Mouse (Mus musculus): ENCODE results near the gene Ppfibp1.
A peak's percentile ranks its signal among the peaks of the same experiment; 100 is the strongest.

Ppfibp1 gene

DNA sequence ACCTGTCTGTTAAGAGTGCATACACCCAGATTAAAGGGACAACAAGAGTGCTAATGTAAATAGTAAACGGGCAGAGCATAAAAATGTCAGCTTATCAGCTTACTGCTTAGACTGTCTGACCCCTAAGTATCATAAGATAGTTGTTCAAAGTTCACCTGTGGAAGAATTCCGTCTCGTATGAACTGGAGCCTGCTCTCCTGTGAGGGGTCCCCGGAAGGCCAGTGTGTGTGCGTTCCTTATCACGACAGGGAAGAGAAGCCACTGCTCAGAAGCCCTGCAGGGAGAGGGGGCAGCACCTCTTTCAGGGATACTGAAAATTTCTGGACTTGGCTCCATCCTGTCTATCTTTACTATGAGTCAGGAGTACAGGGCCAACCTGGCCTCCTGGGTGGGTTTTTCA lies 108.7 kb downstream of the Ppfibp1 start:
- DNase-seq: no peak

DNA sequence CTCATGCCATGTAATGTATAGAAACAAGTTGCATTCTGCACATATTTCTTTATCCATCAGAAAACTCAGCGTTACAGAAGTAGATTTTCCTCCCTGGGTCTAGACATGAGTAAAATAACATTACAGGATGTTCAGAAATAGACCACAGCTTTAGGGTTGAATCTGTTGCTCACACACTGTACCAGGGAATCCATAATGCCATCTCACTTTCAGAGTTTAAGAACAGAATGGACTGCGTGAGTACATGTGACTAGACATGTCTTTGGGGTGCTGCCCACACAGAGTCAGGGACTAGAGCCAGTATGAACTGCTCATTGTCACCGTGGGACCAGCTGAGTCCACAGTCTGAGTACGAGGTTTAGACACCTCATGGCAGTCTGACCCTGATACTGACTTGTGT lies 110.4 kb downstream of the Ppfibp1 start:
- no peak for DNase-seq

DNA sequence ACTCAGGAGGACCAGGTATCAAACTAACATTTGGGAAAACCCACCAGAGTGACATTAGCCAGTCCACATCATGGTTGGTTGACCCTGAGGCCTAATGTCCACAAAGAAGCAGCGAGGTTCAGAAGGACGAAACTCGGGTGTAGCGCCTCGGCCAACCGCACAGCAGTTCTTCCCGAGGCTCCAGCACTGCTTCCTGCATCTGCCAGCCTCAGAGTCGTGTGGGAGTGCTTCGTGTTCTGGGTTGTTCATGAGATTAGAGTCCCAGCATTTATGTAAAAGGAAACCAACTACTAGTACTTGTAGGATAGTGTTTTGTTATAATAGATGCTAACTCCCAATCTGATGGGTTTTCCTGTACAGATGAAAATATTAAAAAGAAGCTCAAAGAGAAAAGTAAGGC lies 111.0 kb downstream of the Ppfibp1 start:
- no peak for DNase-seq

DNA sequence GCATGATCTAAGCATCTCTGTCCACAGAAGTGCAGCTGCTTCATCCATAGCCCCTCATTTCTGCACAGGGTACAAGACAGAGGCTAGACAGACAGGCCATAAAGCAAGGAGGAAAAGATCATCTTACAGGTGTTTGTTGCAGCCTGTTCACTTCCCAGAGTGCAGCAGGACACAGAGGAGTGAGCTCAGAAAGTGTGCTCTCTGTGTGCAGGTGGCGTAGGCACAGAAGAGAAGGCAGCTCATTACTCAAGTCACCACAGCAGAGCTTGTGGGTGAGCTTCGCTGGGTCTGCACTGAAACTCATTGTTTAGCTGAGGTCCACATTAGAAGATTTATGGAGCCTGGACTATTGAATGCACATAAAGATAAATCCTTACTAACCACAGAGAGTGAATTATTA lies 111.5 kb downstream of the Ppfibp1 start:
- no peak for DNase-seq

DNA sequence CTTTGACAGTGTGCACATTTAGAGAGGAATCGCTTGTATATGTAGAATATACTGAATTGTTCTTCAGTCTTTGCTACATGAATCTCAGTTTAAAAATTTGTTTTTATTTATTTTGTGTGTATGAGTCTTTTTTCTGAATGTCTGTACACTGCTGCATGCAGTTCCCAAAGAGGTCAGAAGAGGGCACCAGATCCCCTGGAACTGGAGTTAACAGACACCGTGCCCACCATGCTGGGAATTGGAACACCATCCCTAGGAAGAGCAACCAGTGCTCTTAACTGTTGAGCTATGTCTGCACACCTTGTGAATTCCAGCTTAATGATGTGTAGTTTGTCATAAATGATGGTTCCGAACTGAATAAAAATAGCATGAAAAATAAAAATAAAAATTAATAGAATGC lies 119.9 kb downstream of the Ppfibp1 start:
- peak; percentile 71 to 75 for DNase-seq

DNA sequence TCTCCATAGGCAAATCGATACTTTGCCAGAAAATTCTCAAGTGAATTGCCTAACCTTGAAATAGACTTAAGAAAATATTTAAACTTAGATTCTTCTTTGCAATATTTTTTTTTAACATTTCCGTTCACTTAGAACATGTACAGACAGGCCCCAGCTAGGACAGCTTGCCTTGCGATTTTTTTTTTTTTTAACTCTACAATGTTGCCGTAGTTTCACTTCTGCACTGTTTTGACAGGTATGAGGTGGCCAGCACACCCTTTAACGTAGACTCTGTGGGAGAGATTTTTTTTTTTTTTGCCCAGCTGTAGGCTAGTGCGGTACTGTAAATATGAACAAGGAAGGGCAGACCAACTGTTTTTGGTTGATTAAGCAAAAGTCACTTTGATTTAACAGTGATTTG lies 122.1 kb downstream of the Ppfibp1 start:
- no peak for DNase-seq

DNA sequence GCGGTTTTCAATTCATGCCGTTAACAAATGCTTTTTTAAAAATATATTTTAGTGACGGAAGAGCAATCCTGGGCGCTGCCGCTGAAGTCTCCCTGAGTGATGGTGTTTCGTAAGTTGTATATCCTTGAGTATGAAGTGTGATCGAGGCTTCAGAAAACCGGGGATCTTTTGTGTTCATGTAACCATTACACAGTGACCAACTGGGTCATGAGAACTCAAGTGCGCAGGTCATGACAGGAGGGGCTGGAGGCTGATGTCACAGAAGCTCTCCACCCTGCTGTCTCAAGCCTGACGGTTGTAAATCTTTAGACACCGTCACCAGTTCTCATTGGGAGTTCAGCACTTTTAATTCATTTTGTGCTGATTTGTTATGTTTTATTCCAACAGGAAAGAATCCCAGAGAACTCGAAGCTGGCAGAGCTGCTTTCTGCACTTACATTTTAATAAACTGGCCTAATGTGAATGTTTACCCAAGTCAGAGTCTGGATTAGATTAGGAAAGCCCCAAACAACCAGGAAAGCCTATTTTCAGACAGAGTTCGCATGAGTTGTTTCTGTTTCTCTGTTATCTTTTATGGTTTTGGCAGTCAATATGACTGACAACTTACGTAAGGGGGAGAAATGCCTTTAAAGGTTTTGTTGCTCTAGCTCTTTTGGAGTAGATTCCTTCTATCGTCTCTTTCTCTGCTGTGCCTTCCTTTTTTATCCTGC lies 122.7 kb downstream of the Ppfibp1 start:
- no peak for DNase-seq

DNA sequence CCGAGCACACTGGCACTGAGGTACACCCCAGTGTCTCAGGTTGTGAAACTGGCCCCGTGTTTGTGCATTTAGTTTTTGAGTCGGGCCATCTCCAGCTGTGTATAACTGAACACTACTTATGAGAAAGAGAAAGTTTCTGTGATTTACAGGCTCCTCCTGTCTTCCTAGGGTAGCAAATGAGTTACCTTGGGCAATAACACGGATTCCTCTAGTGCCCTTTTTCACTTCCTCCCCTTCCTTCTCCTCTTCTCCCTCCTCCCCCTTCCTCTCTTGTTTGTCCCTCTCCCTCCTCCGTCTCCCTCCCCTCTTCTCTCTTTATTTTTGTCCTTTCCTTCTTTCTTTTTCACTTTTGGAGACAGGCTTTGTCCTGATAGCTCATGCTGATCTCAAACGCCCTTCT lies 123.3 kb downstream of the Ppfibp1 start:
- no peak for DNase-seq

DNA sequence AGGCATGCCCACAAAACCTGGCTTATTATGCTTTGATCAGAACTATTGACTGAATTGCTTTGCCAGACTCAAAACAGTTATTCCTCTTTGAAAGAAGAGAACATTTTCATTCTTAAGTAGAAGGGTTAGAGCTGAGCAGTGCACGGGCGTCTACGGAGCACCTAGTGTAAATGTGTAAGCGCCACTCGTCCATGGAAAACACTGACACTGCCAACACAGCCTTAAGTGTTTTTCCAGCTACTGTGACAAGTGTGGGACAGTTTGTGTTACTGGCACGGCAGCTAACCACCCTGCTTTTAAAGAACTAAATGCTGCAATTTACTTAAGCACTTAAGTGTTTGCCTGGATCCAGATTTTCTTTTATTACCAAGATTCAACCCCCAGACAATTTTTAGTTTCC lies 123.7 kb downstream of the Ppfibp1 start:
- DNase-seq: no peak

DNA sequence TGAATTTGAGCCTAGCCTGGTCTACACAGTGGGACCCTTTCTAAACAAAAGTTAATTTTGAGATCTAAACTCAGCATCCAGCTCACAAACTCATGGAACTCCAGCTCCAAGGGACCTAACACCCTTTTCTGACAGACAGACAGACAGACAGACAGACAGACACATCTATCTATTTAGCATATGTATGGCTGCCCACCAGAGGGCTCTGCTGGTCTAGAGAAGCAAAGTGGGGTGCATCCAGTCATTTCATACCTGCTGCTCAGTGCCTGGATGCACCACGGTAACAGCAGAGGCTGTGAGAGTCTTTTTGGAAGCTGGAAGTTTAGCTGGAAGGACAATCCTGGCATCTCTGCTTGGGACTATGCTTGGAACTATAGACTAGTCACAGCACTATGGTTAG lies 125.3 kb downstream of the Ppfibp1 start:
- no peak for DNase-seq

DNA sequence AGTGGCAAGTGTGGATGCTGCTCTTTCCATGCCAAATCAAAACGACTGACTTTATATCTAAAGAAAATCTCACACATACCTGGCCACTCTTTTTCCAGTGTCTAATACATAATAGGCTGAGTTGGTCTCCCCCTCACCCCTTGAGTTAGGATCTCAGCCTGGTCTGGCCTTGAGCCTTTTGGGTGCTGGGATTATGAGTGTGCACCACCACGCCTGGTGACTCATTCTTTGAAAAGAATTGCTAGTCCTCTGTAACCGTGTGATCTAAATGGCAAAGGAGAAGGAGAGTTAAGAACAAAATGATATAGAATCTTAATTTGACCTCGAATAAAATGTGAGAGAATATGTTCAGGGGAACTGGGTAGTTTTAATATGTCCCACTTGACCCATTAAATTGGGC lies 129.6 kb downstream of the Ppfibp1 start:
- no peak for DNase-seq

DNA sequence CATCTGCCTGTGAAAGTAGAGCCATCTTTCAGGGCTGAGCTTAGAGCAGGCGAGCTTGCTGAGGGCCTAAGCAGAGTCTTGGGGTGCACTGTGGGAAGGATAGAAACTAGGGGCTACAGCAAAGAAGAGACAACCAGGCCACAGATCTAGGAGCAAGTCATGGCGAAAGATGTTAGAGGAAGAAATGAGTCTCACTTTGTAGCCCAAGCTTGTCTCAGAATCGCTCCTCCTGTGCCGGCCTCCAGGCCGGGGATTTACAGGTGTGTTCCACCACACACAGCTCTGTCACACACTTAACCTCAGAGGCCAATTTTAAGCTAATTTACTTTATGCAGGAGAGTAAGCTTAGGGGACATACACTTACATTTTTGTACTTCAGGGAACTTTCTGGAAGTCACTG lies 130.1 kb downstream of the Ppfibp1 start:
- no peak for DNase-seq

DNA sequence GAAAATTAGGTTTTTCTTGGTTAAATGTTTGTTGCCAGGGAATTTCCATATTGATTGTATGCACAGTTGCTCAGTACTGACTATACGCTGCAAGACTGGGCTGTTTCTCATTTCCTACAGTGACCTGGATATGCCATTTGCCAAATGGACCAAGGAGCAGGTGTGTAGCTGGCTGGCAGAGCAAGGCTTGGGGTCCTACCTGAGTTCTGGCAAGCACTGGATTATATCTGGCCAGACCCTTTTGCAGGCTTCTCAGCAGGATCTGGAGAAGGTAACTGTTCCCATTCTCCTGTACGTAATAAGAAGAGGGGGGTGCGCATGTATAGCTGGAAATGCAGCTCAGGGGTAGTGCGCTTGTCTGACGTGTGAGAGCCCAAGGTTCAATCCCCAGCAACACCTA lies 132.9 kb downstream of the Ppfibp1 start:
- no peak for DNase-seq

DNA sequence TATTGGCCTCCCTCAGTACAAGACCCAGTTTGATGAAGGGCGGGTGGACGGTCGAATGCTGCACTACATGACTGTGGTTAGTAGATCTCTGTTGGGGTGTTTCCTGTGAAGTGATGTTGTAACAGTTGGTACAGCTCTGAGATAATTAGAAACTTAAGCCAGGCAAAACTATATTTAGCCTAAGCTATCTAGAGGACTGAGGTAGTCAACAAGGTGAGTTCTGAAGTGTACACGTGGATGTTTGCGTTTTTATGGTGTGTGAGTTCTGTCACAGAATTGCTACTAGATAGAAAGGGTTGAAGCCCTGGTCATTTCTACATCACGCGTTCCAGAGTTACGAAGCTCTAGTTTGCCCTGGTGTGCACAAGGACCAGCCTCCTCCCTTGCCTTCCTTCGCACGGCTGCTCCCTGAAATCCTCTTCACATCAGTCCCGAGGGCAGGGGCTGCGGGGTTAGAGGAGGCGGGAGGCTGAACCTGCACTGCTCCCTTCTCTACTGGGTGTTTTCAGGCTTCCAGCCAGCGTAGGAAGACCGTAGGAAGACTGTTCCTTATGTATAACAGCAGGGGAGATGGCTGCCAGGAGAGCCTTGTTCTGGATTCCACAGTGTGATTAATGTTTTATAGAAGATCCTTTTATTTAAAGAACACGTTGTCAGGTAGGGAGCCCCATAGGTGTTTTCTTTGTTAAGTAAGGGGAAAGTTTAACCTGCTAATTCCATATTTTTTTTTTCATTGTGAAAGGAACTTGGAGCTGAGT lies 134.3 kb downstream of the Ppfibp1 start:
- no peak for DNase-seq

DNA sequence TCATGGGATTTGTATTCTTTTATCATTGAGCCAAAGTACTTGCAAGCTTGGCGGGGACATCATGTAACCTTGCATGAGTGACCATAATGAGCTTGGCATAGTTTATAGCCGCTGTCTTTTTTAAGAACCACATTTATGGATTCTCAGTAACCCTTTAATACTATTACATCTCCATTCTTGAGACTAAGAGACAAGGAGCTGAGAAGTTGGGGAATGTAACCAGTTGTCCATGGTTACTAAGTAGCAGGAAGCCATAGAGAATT lies 134.8 kb downstream of the Ppfibp1 start:
- no peak for DNase-seq

DNA sequence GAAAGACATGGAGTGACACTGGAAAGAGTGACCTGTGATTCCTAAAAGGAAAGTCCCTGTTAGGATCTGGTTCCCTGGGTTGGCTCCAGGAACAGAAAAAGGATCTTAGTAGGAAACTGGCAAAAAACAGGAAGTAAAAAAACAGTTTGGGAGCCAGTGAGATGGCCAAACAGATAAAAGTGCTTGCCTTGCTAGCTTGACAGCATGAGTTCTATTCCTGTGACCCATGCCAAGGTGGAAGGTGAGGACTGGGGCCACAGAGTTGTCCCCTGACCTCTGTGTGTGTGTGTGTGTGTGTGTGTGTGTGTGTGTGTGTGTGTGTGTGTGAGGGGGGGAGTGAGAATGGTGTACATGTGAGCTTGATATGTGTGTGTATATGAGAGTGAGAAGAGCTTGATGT lies 135.3 kb downstream of the Ppfibp1 start:
- DNase-seq: no peak

DNA sequence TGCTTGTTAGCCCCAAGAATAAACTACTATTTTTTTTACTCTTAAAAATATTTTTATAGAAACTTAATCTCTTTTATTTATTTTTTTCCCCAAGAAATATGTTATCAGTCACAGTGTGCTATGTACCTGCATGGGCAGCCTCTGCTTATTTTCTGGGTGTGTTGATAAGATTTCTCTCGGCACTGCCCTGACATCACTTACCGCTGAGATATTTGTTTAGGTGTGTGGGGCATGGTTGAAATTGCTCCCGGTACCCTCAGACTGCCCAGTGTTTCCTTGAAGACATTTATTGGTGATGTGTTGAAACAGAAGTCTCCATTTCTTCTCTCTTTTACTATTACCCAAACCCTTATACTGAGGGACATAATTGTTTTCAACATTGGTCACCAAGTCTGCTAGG lies 136.5 kb downstream of the Ppfibp1 start:
- no peak for DNase-seq

DNA sequence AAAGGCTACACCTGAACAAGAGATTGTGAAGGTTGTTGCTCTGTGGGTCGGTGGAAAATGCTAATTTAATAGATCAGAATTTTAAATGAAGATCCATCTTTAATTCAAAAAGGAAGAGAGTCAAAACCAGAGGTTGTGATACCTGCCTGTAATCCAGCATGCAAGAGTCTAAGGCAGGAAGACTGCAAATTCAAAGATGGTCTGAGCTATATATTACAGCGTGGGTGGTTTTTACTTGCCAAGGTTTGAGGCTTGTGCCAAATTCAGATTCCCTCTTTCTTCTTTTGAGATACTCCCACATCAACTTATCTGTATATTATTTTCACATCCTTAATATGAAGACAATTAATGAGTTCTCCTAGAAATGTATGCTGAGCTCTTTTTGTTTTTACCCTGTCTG lies 140.1 kb downstream of the Ppfibp1 start:
- no peak for DNase-seq

DNA sequence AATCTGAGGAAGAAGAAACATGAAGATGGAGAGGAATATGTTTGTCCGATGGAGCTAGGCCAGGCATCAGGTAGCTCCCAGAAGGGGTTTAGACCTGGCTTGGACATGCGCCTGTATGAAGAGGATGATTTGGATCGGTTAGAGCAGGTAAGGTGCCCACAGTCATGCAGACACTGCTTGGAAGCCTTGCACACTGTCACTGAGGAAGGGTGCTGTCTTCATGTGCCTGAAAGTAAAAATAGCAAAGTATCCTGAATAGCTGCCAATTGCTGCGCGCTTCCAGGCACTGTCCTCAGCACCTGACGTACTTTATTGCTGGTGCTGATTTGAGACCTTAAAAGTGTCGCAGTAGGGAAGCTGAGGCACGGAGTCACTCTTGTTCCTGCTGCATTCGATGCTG lies 141.3 kb downstream of the Ppfibp1 start:
- no peak for DNase-seq

DNA sequence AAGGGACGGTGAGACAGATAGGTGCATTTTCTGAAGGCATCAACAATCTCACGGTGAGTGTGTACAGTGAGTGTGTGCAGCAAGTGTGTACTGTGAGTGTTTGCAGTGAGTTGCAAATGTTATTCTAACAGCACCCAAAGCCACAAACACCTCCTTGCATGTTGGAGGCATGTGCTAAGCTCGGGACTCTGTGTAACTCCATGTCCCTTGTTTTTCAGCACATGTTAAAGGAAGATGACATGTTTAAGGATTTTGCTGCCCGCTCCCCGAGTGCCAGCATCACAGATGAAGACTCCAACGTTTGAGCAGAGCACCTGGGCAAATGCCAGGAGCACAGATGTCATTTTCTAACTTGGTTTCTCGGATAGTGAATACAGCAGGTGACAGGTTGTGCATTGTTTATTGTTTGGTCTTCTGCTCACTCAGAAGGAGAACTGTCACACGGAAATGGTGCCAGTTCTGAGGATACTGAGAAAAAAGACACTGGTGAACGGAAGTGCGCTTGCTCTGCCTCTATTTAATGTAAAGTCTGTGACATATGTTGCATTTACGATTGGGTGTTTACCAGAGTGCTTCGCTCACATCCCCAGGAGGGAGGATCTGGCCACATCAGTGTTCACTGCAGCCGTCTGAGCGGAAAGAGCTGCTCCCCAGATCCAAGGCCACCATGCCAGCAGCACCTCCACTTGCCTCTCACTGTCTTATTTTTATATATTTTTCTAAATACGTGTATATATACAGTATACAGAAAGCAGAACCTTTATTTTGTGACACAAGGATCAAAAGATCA lies 142.0 kb downstream of the Ppfibp1 start:
- no peak for DNase-seq

DNA sequence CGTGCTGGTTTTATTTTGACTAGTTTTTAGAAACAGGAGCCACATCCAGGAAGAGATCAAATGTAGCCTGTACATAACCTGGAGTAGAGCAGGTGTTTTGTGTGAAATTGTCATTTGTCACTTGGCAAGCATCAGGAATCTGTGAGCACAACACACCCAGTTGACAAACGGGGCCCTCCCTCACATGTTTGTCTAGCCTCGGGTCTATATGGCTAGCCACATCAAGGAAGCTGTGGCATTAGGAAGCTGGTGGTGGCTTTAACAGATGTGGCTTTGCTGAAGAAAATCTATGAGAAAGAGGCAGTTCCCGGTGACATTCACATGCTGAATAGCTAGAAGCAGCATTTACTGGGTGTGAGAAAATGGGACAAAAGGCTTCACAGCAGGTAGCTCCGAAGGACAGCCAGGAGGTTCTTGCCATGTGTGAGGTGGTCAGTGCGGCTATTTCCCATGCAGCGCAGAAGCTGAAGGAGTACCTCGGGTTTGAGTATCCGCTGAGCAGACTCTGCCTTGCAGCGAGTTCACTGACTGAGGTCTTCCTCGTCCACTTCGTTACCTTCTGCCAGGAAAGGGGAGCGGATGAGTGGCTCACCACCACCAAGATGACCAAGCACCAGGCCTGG lies 144.1 kb downstream of the Ppfibp1 start, which contains the start of gene Rep15:
TSS of gene Rep15 (plus strand) at position 282 of the 623 bp plus-strand sequence.
- DNase-seq: no peak

DNA sequence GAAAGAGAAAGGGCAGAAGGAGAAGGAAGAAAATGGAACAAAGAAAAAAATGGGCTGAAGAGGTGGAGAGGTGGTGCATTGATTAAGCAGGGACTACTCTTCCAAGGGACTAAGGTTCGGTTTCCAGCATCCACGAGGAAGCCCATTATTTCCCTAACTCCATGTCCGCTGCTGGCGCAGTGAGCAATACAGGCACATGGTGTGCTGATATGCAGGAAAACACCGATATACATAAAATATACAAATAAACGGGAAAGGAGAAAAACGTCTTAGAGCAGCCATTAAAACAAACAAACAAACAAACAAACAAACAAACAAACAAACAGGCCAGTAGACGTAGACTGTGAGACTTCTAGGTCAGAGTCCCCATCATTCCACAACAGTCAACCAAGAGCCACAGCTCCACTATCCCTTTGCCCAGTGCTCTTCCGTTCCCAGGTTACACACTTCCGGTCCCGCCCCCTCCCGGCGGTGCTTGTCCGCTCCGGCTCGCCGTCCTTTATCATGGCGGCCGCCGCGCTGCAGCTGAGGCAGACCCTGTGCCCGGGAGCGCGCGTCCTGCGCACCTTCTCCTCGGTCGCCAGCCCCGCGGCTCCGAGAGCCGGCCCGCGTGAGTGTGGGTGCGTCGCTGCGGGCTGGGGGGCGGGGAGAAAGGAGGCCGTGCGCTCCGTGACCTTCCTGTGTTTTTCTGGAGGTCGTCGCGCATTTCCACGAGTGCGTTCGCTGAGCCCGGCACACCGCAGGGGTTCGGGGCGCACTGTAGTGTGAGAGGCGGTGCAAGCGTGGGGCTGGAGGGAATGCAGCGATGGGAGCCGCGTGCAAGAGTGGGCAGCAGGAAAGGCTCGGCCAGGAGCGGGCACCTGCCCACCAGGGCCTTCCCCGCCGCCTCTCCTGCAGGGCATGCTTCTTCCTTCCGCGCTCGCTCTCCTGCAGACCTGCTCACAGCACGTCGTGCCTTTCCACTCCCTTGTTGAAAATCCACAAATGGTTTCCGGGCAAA lies 154.3 kb downstream of the Ppfibp1 start, which contains the start of gene Mrps35:
TSS of gene Mrps35 (plus strand) at position 474 of the 1,000 bp plus-strand sequence.
- peak; percentile 94 to 96 for DNase-seq
